Mouse (Mus musculus): ENCODE measurements around the gene Pigx. TPM values are rescaled to one million over a fixed set of nuclear protein-coding genes. Genes with fewer than 3 reads are reported as not detected.

The Pigx gene
- polyA plus RNA-seq, 1 experiment from 2014 or later = 125 TPM

- H3K4me1 ChIP-seq (ENCODE audit: control insufficient read depth, insufficient read depth, low read length) = no peaks in the 10 kb centered on the region
- no peak for ATAC-seq (ENCODE audit: low FRiP score, low TSS enrichment)
- H3K4me2 ChIP-seq (ENCODE audit: low read length) = no peak overlapping the region
- H3K27ac ChIP-seq (replicated peaks; ENCODE audit: low read depth, low read length) = no peak overlapping the region
- H3K9ac ChIP-seq (replicated peaks; ENCODE audit: low read length) = no peak overlapping the region
- no peaks in the 10 kb centered on the region for H3K27me3 ChIP-seq (ENCODE audit: control insufficient read depth, insufficient read depth, low read length)
- H3K4me3 ChIP-seq (replicated peaks; ENCODE audit: low read depth, low read length) = no peak overlapping the region
- WGBS = 93% methylated on average over 5 of the region's 5 CpGs
- no peak for DNase-seq
- H3K9me3 ChIP-seq (ENCODE audit: control insufficient read depth, low read length) = no peaks in the 10 kb centered on the region
- no peaks in the 10 kb centered on the region for H3K36me3 ChIP-seq (ENCODE audit: control insufficient read depth, insufficient read depth, low read length)
These were observed 40.7 kb downstream of the Pigx start for GRCm38 (mm10) chr16:32058817-32059216.

- Histone ChIP-seq H3K9ac (replicated peaks; ENCODE audit: low read length) (no peak overlapping the region), H3K27ac (replicated peaks; ENCODE audit: low read depth, low read length) (no peak overlapping the region), H3K4me3 (replicated peaks; ENCODE audit: low read depth, low read length) (no peak overlapping the region), H3K27me3 (ENCODE audit: control insufficient read depth, insufficient read depth, low read length) (no peaks in the 10 kb centered on the region), H3K36me3 (ENCODE audit: control insufficient read depth, insufficient read depth, low read length) (peaks cover 66% of the 10 kb centered on the region), H3K4me2 (ENCODE audit: low read length) (no peak overlapping the region), H3K4me1 (ENCODE audit: control insufficient read depth, insufficient read depth, low read length) (no peaks in the 10 kb centered on the region), H3K9me3 (ENCODE audit: control insufficient read depth, low read length) (no peaks in the 10 kb centered on the region)
- WGBS = 91% methylated on average over 4 of the region's 4 CpGs
- DNase-seq = no peak
- no peak for ATAC-seq (ENCODE audit: low FRiP score, low TSS enrichment)
These were observed 57.2 kb downstream of the Pigx start for GRCm38 (mm10) chr16:32042367-32042766.

Other genes starting within 250 kb of the Pigx start
- gene Meltf, start 220.9 kb downstream of the Pigx start, polyA plus RNA-seq (2014; fragmentation: Nextera tagmentation; extraction: Ambion mirVana) = 0.17 and 0.22 TPM in 2 replicates
- gene Pigz, start 165.9 kb downstream of the Pigx start, polyA plus RNA-seq (2014; fragmentation: Nextera tagmentation; extraction: Ambion mirVana) = 2.0 and 3.1 TPM in 2 replicates
- 115 and 132 TPM in 2 replicates for gene 0610012G03Rik, start 151.2 kb downstream of the Pigx start, polyA plus RNA-seq (2014; fragmentation: Nextera tagmentation; extraction: Ambion mirVana)
- gene Ncbp2, start 151.2 kb downstream of the Pigx start, polyA plus RNA-seq (2014; fragmentation: Nextera tagmentation; extraction: Ambion mirVana) = 99.9 and 104 TPM in 2 replicates
- gene Senp5, start 96.5 kb downstream of the Pigx start, polyA plus RNA-seq (2014; fragmentation: Nextera tagmentation; extraction: Ambion mirVana) = 11.8 and 12.1 TPM in 2 replicates
- gene Pak2, start 20.4 kb downstream of the Pigx start, polyA plus RNA-seq (2014; fragmentation: Nextera tagmentation; extraction: Ambion mirVana) = 38.7 and 47.2 TPM in 2 replicates
- 47.5 and 50.9 TPM in 2 replicates for gene Cep19, start 60 bp upstream of the Pigx start, polyA plus RNA-seq (2014; fragmentation: Nextera tagmentation; extraction: Ambion mirVana)
- 3.4 and 8.7 TPM in 2 replicates for gene Nrros, start 65.9 kb upstream of the Pigx start, polyA plus RNA-seq (2014; fragmentation: Nextera tagmentation; extraction: Ambion mirVana)
- not detected in 2 replicates for gene Bex6, start 80.1 kb upstream of the Pigx start, polyA plus RNA-seq (2014; fragmentation: Nextera tagmentation; extraction: Ambion mirVana)
- 15.0 and 15.6 TPM in 2 replicates for gene Fbxo45, start 147.4 kb upstream of the Pigx start, polyA plus RNA-seq (2014; fragmentation: Nextera tagmentation; extraction: Ambion mirVana)
- 12.8 and 15.6 TPM in 2 replicates for gene Wdr53, start 147.5 kb upstream of the Pigx start, polyA plus RNA-seq (2014; fragmentation: Nextera tagmentation; extraction: Ambion mirVana)
- not detected in 2 replicates for gene Smco1, start 171.7 kb upstream of the Pigx start, polyA plus RNA-seq (2014; fragmentation: Nextera tagmentation; extraction: Ambion mirVana)
- 22.0 and 25.7 TPM in 2 replicates for gene Rnf168, start 177.7 kb upstream of the Pigx start, polyA plus RNA-seq (2014; fragmentation: Nextera tagmentation; extraction: Ambion mirVana)
- gene Ubxn7, start 232.5 kb upstream of the Pigx start, polyA plus RNA-seq (2014; fragmentation: Nextera tagmentation; extraction: Ambion mirVana) = 29.1 and 30.0 TPM in 2 replicates